Mouse (Mus musculus) hindbrain, embryonic 14.5 days (tissue): ENCODE results near the gene Srpr. TPM values are rescaled to one million over a fixed set of nuclear protein-coding genes. Genes with fewer than 3 reads are reported as not detected.

Experiments used
- ATAC-seq: fragments of 200-750 bp; cut with Nextera tagmentation; 2 replicates; pipeline ENCODE4 v1.8.0; 2017; ENCODE audit warnings: moderate number of reproducible peaks, mild to moderate bottlenecking, moderate TSS enrichment, moderate library complexity; ENCODE audit not compliant: low FRiP score
- DNase-seq: peaks from one replicate; pipeline ENCODE4 v3.0.0-alpha.2; 2015; ENCODE audit warnings: low spot score
- H3K27ac ChIP-seq: fragments of 300-500 bp; sonication (generic); 2 replicates; pipeline ENCODE4 v1.5.1; 2014; ENCODE audit warnings: mild to moderate bottlenecking, moderate library complexity
- H3K27me3 ChIP-seq: fragments of 300-500 bp; sonication (generic); 2 replicates; pipeline ENCODE4 v1.6.1; 2014; ENCODE audit warnings: mild to moderate bottlenecking, low read length, mixed read lengths; ENCODE audit not compliant: control insufficient read depth, insufficient read depth
- H3K36me3 ChIP-seq: fragments of 300-500 bp; sonication (generic); replicated peaks from 2 replicates; pipeline ENCODE4 v1.6.1; 2014; ENCODE audit not compliant: control insufficient read depth, insufficient read depth
- H3K4me1 ChIP-seq: fragments of 300-500 bp; sonication (generic); replicated peaks from 2 replicates; pipeline ENCODE4 v1.6.1; 2014; ENCODE audit warnings: antibody characterized with exemption, low read length, mixed read lengths; ENCODE audit not compliant: control insufficient read depth, insufficient read depth
- H3K4me2 ChIP-seq: fragments of 300-500 bp; sonication (generic); replicated peaks from 2 replicates; pipeline ENCODE4 v1.6.1; 2014; ENCODE audit warnings: mild to moderate bottlenecking, moderate library complexity
- H3K4me3 ChIP-seq: fragments of 300-500 bp; sonication (generic); replicated peaks from 2 replicates; pipeline ENCODE4 v1.5.1; 2014; ENCODE audit warnings: mild to moderate bottlenecking, low read length
- H3K9ac ChIP-seq: fragments of 300-500 bp; sonication (generic); 2 replicates; pipeline ENCODE4 v1.6.1; 2014
- H3K9me3 ChIP-seq: fragments of 300-500 bp; sonication (generic); 2 replicates; pipeline ENCODE4 v1.6.1; 2016; ENCODE audit warnings: low read length; ENCODE audit not compliant: control insufficient read depth
- WGBS: fragments of 180-500 bp; shearing (Covaris S2); extraction: QIAGEN DNeasy Blood & Tissue Kit; methylation state at CpG from one replicate; pipeline ENCODE4 v1.1.7; 2014; 5-methylcytosine and 5-hydroxymethylcytosine counted together
- polyA plus RNA-seq: library from polyadenylated mRNA; unstranded; fragments of >200 nt; fragmentation: Nextera tagmentation; extraction: Ambion mirVana; gene quantifications from 2 replicates; pipeline ENCODE4 v1.2.1, GENCODE M21; 2014

Srpr gene
- polyA plus RNA-seq, 1 experiment from 2014 or later = 69.5 TPM

DNA sequence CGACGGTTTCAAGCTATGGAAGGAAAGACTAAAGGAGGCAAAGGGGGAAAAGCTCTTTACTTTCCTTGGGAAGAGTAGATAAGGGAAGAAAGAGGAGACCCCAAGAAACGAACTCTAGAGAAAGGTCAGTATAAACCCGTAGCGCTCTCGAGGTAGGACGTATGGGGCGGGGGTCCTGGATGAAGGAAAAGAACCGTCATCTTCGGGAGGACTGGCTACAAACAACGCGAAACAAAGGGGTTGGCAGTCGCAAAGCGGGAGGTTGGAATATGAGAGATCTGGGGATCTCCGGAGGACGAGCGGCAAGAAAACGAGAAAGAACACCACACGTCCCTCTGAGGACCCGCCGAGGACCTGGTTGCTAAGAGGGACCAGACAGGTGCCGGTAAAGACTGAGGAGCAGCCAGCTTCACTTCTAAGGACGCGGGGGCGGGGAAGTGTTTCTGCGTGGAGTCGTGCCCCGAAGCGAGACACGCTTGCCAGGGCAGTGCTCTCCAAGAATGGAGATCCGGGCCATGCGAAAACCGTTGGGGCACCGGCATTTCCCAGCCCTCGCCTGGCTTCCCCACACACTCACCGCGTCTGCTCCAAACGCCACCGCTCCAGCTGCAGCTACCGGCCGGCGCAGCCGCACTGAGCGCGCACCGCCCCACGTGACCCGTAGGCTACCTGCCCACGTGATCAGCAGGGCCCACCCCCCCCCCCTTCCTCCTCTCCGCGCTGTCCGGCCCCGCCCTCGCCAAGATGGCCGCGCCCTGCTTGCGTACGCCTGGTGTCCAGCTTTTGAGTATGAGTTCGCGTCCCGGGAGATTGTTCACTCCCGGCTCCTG lies 67.4 kb downstream of the Srpr start, which contains the start of the genes Fam118b and Rpusd4:
Gene Fam118b (minus strand): TSS at position 660 of the 830 bp plus-strand sequence.
Gene Rpusd4 (plus strand): TSS at position 720 of the 830 bp plus-strand sequence.
- Histone ChIP-seq H3K36me3 (peaks cover 7% of the 10 kb centered on the region), H3K4me2 (peak within 1 kb of the TSS; percentile 61), H3K27me3 (no peaks in the 10 kb centered on the region), H3K9me3 (no peaks in the 10 kb centered on the region), H3K4me1 (peaks cover 19% of the 10 kb centered on the region; the same call in 1 of the 2 replicates), H3K27ac (peak within 1 kb of the TSS; percentile 87), H3K4me3 (peak within 1 kb of the TSS; percentile 77), H3K9ac (peak within 1 kb of the TSS; percentile 79)
- peak; percentile 96 for ATAC-seq
- under 1% methylated on average over 57 of the region's 62 CpGs for WGBS
- peak; percentile 89 for DNase-seq

DNA sequence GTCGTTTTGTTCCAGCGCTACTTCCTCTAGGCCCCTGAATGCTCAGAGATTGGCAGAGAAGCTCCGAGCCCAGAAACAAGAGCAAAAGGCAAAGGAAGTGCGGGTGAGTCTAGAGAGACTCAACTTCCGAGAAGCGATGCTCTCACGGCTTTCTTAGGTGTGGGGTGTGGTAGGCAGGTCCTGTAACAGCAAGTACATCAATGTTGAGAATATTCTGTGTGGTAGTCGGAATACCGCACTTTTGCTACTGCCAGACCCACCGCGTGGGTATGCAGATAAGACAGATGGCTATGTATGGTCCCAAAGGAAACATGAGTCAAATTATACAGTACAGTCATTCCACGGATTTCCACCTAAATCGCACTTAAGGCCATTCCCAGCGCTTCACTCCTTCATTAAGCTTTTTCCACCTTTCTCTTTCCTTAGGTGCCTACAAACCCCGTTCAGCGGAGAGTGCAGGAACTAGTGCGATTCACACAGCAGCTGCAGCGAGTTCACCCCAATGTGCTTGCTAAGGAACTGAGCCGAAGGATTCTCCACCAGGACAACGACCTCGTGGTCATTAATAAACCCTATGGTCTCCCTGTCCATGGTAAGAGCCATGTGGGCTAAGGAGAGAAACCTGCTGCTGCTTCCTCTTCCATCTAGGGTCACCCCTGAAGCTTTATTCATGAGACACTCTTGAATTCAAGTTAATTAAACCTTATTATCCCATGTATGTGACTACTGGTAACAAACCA lies 68.2 kb downstream of the Srpr start:
- Histone ChIP-seq H3K9me3 (no peaks in the 10 kb centered on the region), H3K27me3 (no peaks in the 10 kb centered on the region), H3K4me2 (peak overlapping the region; percentile 61), H3K4me3 (peak overlapping the region; percentile 77), H3K4me1 (peaks cover 19% of the 10 kb centered on the region; the same call in 1 of the 2 replicates), H3K27ac (peak overlapping the region; percentile 70; the same call in 1 of the 2 replicates), H3K36me3 (peaks cover 15% of the 10 kb centered on the region), H3K9ac (peak overlapping the region; percentile 72)
- DNase-seq (no peak), ATAC-seq (peak; percentile 59)
- WGBS = 3% methylated on average over 21 of the region's 21 CpGs

DNA sequence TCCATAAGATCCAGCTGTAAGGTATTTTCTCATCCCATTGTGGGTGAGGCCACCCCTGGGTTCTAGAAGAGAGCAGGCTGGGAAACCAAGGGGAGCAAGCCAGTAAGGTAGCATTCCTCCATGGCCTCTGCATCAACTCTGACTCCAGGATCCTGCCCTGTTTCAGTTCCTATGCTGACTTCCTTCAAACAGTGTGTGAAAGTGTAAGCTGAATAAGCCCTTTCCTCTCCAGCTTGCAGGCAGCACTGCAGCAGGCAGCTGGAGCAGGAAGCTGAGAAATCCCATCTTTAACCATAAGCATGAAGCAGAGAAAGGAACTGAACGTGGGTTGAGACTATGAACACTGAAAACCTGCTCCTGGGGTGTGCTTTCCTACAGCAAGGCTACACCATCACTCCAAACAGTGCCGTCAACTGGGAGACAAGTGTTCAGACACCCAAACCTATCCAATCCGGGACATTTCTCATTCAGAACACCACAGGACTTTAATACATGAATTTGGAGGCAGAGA lies 77.9 kb downstream of the Srpr start:
- peaks cover 52% of the 10 kb centered on the region for H3K36me3 ChIP-seq

DNA sequence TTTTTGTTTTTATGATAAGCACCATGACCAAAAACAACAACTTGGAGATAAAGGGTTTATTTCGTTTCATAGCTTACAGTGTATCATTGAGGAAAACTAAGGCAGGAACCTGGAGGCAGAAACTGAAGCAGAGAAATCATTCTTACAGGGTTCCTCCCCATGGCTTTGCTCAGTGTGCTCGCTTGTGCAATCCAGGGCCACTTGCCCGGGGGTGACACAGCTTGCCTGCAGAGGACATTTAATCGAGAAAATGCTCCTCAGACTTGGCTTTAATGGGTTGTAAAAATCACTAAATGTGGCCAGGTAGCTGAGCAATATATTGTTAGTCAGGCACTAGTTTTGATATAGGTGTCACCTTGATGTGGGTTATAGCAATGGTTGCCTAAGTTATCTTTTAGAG lies 78.5 kb downstream of the Srpr start:
- Histone ChIP-seq H3K27ac (no peak overlapping the region), H3K4me1 (no peaks in the 10 kb centered on the region), H3K4me3 (no peak overlapping the region), H3K27me3 (peaks cover 3% of the 10 kb centered on the region; the same call in 1 of the 2 replicates), H3K4me2 (no peak overlapping the region), H3K9ac (no peak overlapping the region), H3K36me3 (peaks cover 47% of the 10 kb centered on the region), H3K9me3 (no peaks in the 10 kb centered on the region)
- ATAC-seq = no peak
- DNase-seq = no peak
- WGBS = 86% methylated on average over 4 of the region's 4 CpGs

More for the DNA sequence above, 77.9 kb downstream of the Srpr start:
- Histone ChIP-seq H3K4me2 (no peak overlapping the region), H3K9ac (no peak overlapping the region), H3K4me1 (no peaks in the 10 kb centered on the region), H3K9me3 (no peaks in the 10 kb centered on the region), H3K4me3 (no peak overlapping the region), H3K27me3 (no peaks in the 10 kb centered on the region), H3K27ac (no peak overlapping the region)
- WGBS = 87% methylated on average over 3 of the region's 3 CpGs
- no peak for ATAC-seq
- no peak for DNase-seq

DNA sequence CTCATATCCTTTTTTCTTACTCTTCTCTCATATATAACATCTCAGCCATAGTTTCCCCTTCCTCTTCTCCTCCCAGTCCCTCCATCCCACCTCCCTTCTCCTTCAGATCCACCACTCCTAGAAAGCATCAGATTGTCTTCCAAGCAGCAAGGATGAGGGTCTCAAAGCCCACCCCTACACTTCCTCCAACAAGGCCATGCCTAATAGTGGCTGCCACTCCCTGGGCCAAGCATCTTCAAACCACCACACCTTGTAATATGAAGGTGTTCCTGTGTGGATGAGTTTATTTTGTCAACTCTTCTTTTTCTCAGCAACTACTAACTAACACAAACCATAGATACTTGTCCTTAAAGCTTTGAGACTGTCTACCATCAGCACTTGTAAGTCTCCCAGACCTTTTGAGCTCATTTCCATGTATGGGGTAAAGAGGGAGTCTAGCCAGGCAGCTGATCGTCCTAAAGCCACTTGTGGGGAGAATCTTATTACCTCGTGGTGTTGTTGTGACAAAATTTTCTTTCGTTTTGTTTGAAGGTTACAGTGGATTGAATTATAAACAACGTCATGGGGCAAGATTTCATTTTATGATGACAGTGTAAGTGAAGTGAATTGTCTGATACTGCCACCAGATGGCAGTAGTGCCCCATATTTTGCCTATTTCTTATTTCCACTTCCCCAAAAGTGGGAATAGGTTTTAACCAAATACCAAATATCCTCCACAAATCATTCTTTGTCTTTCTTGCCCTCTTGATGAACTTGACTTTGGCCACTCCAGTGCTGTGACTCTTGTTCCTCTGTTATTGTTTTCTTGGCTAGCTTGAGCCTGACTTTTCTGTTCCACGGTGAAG lies 82.3 kb downstream of the Srpr start:
- Histone ChIP-seq H3K4me2 (no peak overlapping the region), H3K4me1 (no peaks in the 10 kb centered on the region), H3K9ac (no peak overlapping the region), H3K4me3 (no peak overlapping the region), H3K27me3 (peaks cover 28% of the 10 kb centered on the region), H3K9me3 (no peaks in the 10 kb centered on the region), H3K36me3 (peaks cover 15% of the 10 kb centered on the region), H3K27ac (no peak overlapping the region)
- ATAC-seq = no peak
- DNase-seq = peak; percentile 82
- WGBS = 22% methylated on average over 5 of the region's 5 CpGs

DNA sequence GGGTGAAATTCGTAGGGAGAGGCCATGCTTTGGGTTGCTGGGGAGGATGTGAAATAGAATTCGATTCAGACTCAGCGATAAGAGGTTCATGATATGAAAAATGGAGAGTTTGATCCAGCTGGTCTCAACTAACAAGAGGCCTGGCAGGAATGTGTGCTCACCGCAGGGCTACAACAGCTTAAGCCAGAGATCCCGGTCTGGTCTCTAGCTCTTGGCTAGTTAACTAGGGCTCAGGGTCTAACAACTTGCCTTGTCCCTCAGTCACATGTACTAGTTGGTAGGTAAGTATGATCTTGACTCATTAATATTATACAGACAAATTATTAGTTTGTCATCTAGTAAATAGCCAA lies 82.9 kb downstream of the Srpr start:
- no peak for ATAC-seq
- no peak overlapping the region for H3K4me2 ChIP-seq
- H3K27me3 ChIP-seq = peaks cover 33% of the 10 kb centered on the region
- no peak overlapping the region for H3K4me3 ChIP-seq
- 69% methylated on average over 5 of the region's 5 CpGs for WGBS
- H3K9ac ChIP-seq = no peak overlapping the region
- no peaks in the 10 kb centered on the region for H3K9me3 ChIP-seq
- no peaks in the 10 kb centered on the region for H3K4me1 ChIP-seq
- no peak overlapping the region for H3K27ac ChIP-seq
- peaks cover 9% of the 10 kb centered on the region for H3K36me3 ChIP-seq
- DNase-seq = no peak

DNA sequence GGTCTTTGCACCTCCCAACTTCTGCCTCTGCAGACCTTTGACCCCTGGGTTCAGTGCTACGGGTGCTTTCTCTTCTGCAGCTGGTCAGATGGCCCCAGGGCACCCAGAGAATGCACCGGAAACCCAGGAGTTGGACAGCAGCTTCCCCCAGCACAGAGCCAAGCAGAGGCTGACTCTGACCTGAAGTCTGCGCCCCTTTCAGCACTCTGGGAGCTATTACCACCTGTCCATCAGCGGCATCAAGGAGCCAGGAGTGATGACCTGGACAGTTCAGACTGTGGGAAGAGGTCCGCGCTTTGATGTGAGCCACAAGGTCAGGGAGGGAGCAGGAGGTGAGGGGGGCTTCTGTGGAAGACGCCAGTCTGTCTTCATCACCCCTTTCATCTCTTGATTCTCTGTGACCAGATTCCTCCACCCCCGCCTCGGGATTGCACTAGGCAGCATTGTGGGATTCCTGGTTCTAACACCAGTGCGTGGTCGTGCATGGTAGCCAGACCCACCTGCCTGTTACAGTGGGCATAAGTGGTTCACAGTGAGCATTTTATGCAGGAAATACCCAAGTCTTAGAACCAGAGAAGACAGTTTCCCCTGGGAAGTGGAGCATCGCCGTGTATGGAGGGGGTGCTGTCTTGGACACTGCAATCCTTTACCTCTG lies 83.6 kb downstream of the Srpr start:
- H3K9me3 ChIP-seq = no peaks in the 10 kb centered on the region
- peaks cover 40% of the 10 kb centered on the region for H3K27me3 ChIP-seq
- peaks cover 5% of the 10 kb centered on the region; the same call in 1 of the 2 replicates for H3K36me3 ChIP-seq
- ATAC-seq (0 out of 2 replicates have a peak, but pooled peaks have one; percentile 34), DNase-seq (no peak)
- no peak overlapping the region for H3K4me2 ChIP-seq
- H3K9ac ChIP-seq = no peak overlapping the region
- H3K27ac ChIP-seq = no peak overlapping the region
- no peaks in the 10 kb centered on the region for H3K4me1 ChIP-seq
- H3K4me3 ChIP-seq = no peak overlapping the region
- WGBS = 60% methylated on average over 13 of the region's 13 CpGs

DNA sequence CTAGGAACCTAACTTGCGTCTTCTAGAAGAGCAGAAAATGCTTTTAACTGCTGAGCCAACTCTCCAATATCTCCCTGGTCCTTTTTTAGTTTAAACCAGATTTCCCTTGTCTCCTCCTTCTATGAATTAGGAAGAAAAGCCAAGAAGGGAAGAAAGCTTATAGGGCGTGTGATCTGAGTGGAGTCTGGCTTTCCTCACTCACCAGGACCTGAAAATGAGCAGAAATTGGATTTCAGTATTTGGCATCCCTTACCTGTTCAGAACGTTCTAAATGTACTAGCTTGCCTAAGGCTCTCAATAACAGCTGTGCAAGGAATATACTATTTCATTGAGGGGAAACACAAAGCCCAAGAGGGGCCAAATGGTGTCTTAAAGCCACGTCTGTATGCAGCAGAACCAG lies 84.4 kb downstream of the Srpr start:
- Histone ChIP-seq H3K4me3 (no peak overlapping the region), H3K9me3 (no peaks in the 10 kb centered on the region), H3K4me1 (no peaks in the 10 kb centered on the region), H3K36me3 (no peaks in the 10 kb centered on the region), H3K27ac (no peak overlapping the region), H3K4me2 (no peak overlapping the region), H3K9ac (no peak overlapping the region), H3K27me3 (peaks cover 48% of the 10 kb centered on the region)
- ATAC-seq (no peak), DNase-seq (no peak)
- WGBS = 94% methylated on average over 4 of the region's 4 CpGs
